Mouse (Mus musculus): ENCODE measurements around the gene Rd3. TPM values are rescaled to one million over a fixed set of nuclear protein-coding genes. Genes with fewer than 3 reads are reported as not detected.

Rd3 gene
- total RNA-seq, 2 experiments from 2014 or later, result 0.40 to 1.0 TPM

DNA sequence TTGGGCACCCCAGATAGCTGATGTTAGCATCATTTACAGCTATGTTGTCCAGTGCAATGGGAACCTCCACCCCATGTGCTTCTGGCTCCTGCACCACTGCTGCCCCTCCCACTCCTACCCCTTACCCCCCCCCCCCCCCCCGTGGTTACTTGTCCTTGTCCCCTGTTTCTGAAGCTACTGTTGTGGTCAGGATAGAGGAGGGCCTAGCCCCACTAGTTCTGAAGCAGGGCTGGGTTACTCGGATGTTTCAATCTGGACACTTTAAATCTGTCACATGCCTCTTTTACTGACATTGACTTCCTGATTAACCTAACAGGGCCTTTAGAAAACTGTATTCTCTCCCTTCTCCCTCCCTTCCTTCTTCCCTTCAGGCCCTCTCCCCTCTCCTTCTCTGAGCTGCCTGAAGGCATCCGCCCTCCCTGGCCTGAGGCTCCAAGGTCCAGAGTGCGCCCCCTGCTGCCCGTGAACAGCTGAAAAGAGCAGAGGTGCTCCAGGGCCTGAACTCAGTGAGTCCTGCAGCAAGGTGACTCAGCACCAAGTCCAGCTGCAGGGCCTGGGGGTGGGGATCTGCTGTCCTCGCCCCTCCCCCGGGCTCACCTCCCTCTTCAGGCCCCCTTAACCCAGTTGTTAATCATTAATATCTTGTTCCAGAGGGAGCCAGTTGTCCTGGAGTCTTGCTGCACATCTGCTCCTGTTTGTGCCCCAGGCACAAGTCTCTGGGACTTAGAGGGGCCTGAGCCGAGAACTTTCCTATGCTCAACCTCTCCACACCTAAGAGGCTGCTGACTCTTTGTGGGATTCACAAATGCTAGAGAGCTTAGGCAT, 13.0 kb upstream of the Rd3 start:
- DNase-seq (ENCODE audit: low spot score in 2 of 2), result peak; percentile 85

GRCm38 (mm10) chr1:191964773-191965481, 12.2 kb upstream of the Rd3 start:
- peak; percentile 78 to 84 for DNase-seq (ENCODE audit: low spot score in 2 of 2)

DNA sequence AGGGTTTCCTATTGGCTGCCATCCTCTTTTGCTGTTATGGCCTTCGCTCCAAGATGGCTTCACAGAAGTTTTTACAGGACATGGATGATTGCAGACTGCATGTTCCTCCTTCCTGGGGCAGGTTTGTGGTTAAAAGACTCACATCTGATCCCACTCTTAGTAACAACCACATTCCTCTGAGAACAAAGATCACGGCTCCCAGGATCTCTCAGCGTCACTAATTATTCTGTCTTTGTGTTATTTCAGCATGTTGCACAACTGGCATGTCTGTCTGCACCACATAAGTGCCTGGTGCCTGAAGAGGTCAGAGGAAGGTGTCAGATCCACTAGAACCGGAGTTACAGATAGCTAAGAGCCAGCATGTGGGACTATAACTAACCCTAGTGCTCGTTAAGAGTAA, 7.2 kb upstream of the Rd3 start:
- no peak for DNase-seq (ENCODE audit: low spot score in 2 of 2)

GRCm38 (mm10) chr1:191974509-191975405, 2.4 kb upstream of the Rd3 start:
- DNase-seq (ENCODE audit: low spot score in 2 of 2), result no peak

- peak in 1 of 2 experiments; percentile 28 for DNase-seq (ENCODE audit: low spot score in 2 of 2)
Observed at GRCm38 (mm10) chr1:191981426-191982102, 4.4 kb downstream of the Rd3 start.

DNA sequence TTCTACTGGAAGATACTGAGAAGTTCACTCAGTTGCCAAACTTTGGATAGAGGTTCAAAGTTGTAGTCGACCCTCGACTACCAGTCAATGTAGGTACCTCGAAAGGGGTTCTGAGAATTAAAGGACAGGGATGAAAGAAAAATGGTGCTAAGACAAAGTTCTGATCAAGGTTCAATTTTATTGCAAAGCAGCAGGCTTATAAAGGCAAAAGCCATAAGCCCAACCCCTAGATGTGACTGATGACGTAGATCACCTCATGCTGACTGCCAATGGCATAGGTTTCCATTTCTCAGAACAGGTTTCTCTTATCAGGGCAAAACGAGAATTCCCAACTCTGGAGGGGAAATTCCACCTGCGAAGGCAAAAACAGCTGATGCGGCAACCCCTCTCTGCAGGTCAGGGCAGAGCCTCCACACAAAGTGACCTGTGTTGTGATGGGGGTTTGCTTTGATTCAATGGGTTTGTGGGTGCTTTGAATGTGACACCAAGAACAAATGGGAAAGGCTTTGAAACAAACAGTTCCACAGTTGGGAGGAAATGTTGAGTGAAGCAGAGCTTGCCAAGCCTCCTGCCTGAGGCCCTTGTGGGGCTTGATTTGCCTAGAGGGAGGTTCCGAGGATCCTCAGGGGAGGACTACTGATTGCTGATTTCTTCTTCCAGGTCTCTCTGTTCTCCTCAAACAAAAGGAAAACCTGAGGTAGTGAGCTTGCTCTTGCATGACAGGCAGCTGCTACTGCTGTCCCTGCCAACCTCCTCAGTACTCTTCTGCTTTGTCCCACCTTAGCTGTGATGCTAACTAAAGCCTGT, 9.7 kb downstream of the Rd3 start:
- no peak for DNase-seq (ENCODE audit: low spot score in 2 of 2)

- no peak for DNase-seq (ENCODE audit: low spot score in 2 of 2)
Observed at GRCm38 (mm10) chr1:191987481-191987769, 10.3 kb downstream of the Rd3 start.

GRCm38 (mm10) chr1:191988646-191989045, 11.5 kb downstream of the Rd3 start:
- no peak for DNase-seq (ENCODE audit: low spot score in 2 of 2)

DNA sequence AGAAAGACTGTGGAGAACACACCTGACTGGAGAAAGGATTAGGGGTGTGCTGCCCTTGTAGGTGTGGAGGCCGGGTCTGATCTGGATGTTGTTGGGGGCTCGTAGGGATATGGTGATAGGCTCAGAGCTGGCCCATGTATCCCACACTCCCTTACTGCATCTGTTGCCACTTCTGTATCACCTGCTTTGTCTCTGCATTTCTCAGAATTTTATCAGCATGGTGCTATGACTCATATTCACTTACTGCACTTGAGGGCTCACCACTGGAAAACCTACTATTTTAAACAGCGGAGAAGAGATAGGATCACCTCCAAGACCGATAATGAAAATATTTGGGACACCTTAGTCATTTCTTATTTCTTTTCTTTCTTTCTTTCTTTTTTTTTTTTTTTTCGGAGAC, 11.9 kb downstream of the Rd3 start:
- no peak for DNase-seq (ENCODE audit: low spot score in 2 of 2)

DNA sequence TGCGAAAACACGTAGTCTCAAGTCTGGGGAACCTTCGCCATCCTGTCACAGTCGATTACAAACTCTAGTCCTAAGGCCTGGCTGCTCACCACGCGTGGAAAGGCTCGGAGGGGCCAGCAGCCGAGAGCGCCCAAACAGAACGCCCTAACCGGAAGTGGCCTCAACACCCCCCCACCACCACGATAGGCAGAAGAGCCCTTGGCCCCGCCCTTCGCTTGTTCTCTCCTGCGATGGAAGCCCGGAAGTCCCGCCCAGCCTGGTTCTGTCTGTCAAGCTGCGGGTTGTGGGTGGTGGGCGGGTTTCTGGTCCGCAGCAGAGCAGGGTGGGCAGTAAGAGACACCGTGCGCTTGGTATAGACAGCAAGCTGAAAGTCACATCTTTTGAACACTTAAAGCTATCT, 12.8 kb downstream of the Rd3 start:
- peak; percentile 94 to 96 for DNase-seq (ENCODE audit: low spot score in 2 of 2)

- peak in 1 of 2 experiments; percentile 26 for DNase-seq (ENCODE audit: low spot score in 2 of 2)
Observed at GRCm38 (mm10) chr1:191992040-191992780, 15.0 kb downstream of the Rd3 start.

DNA sequence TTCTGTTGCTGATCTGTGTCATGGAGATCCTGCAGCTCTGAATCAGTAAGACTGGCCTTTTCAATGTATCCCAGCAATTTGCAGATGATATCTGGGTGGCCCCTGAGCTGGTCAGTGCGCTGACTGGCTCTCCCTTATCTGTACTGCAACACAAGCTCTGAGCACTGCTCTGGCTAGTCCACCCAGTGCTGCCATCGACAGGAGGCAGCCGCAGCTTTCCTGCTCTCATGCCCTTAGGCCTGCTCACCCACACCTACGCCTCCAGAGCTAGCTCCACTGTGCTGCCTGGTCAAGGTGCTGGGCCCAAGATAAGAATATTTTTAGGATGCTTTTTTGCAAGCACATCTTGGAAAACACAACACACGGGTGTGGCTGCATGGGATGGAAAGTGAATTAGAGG, 17.3 kb downstream of the Rd3 start:
- DNase-seq (ENCODE audit: low spot score in 2 of 2), result no peak

- DNase-seq (ENCODE audit: low spot score in 2 of 2), result peak; percentile 67 to 71
Observed at GRCm38 (mm10) chr1:191995488-191995887, 18.3 kb downstream of the Rd3 start.

GRCm38 (mm10) chr1:191995916-191996315, 18.7 kb downstream of the Rd3 start:
- no peak for DNase-seq (ENCODE audit: low spot score in 2 of 2)

GRCm38 (mm10) chr1:191996621-191997185, 19.5 kb downstream of the Rd3 start:
- no peak for DNase-seq (ENCODE audit: low spot score in 2 of 2)

DNA sequence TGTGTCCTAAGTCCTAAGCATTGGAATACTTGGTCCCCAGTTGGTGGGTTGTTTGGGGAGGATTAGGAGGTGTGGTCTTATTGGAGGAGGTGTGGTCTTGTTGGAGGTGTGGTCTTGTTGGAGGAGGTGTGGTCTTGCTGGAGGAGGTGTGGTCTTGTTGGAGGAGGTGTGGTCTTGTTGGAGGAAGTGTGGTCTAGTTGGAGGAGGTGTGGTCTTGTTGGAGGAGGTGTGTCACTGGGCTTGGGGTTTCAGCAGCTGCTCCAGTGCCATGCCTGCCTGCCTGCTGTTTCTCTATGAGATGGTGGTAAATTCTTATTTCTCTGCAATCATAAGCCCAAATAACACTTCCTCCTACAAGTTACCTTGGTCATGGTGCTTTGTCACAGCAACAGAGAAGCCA, 21.9 kb downstream of the Rd3 start:
- DNase-seq (ENCODE audit: low spot score in 2 of 2), result no peak

Data from layer of hippocampus, postnatal 10 days (tissue).